Mouse (Mus musculus): Measurements from ENCODE around the gene Nmur1.

The Nmur1 gene

DNA sequence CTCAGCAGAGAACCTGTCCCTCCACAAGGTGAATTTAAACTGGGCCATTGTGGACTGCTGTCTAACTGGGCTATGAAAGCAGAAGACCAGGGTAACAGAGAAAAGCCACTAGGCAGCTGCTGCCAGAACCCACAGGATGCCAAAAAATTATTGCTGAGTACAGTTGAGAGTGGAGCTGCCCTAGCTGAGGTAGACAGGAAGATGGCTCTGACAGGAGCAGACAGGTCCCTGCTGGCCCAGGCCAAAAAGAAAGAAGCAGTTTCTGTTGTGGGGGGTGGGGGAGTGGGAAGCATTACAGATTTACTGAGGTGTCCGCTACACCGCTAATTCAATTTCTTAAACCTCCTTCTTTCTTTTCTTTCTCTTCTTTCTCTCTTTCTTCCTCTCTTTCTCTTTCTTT, 16.6 kb downstream of the Nmur1 start:
- DNase-seq (ENCODE audit: low read depth, low spot score) = no peak

DNA sequence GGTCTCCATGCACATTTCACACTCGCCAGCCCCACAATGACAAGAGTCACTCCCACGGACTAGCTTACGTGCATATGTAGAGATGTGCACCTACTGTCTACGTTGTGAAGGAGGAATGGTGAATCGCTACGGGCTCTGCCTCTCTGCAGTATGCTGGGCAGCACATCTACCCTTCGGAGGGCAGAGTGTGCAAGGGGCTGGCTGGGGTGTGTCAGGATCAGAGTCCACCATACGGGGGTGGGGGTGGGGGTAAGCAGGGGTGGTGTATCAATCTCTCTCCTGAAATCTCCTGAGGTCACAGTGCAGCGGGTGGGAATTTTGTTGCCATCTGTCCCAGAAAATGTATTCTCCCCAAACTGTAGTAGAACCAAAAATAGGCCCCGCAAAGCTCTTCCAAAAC, 17.5 kb downstream of the Nmur1 start:
- DNase-seq (ENCODE audit: low read depth, low spot score) = no peak

DNA sequence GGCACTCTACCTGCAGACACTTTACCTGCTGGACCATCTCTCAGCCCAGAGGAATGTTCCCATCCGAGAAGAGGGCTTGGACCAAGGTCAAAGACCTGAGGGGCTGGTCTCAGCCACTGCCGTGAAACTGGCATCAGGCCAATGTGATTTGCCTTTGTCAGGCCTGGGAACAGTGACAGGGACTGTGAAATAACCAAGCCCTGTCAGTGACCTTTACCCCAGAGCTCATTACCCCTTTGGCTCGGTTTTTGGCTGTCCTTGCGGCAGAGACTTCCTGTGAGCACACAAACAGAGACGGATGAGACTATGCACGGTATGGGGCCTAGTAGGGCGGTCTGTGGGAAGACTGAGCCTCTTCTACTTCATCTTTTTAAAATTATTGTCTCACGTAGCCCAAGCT, 19.1 kb downstream of the Nmur1 start:
- DNase-seq (ENCODE audit: low read depth, low spot score) = no peak

GRCm38 (mm10) chr1:86406313-86406712, 19.7 kb downstream of the Nmur1 start:
- no peak for DNase-seq (ENCODE audit: low read depth, low spot score)

DNA sequence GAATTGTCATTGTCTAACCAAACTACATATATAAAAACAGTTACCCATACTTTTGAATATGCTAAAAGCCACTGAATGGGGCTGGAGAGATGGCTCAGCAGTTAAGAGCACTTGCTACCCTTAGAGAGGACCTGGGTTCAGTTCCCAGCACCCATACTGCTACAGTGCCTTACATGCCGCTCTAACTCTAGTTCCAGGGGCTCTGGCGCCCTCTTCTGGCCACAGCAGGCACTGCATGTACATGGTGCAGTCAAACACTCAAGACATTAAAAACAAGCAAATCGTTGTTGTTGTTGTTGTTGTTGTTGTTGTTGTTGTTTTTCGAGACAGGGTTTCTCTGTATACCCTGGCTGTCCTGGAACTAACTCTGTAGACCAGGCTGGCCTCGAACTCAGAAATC, 21.2 kb downstream of the Nmur1 start:
- DNase-seq (ENCODE audit: low read depth, low spot score) = no peak

- DNase-seq (ENCODE audit: low read depth, low spot score) = no peak
Measured at GRCm38 (mm10) chr1:86400096-86400754, 25.8 kb downstream of the Nmur1 start.

DNA sequence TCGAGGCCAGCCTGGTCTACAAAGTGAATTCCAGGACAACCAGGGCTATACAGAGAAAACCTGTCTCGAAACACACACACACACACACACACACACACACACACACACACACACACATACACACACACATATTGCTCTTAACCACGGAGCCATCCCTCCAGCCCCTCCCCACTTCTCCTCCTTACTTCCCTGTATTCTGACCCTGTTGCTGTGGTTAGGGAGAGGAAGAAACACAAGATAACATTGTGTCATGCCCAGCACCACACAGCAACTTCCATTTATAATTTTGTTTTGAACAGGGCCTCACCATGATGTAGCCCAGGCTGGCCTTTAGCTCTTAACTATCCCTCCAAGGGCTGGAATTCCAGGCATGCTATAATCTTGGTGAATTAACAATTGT, 26.7 kb downstream of the Nmur1 start:
- no peak for DNase-seq (ENCODE audit: low read depth, low spot score)

DNA sequence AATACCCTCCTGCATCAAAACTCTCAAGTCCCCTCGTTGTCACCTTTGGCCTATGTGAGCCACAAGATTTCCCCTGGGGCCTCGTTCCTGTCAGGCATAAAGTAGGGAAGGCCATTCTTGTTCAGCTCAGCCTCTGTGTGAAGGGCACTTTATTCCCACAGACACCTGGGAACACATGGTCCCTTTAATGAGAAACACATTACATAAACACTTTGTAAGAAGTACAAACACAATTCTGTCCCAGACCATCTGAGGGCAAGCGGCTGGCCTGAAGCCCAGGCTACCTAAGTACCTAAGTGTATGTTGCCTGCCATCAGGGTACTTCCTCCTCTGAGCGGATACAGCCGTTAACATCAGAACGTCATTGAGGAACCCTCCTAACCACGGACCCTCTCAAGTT, 27.8 kb downstream of the Nmur1 start:
- no peak for DNase-seq (ENCODE audit: low read depth, low spot score)

DNA sequence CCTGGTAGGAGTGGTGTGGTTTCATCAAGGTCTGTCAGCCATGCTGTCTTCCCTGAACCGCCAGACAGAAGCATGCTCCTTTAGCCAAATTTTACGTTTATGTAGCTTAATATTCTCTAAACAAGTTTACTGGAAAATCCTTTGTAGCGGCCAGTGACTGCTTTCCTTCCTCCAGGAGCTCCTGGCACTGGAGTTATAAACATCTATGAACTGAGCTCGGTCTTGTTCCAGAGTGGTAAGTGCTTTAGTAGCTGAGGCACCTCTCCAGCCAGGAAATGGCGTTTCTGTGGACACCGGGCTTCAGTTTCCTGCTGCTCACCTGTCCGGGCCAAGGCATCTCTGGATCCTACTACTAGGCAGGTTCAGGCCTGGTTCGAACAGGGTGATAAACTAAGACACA, 28.4 kb downstream of the Nmur1 start:
- no peak for DNase-seq (ENCODE audit: low read depth, low spot score)

DNA sequence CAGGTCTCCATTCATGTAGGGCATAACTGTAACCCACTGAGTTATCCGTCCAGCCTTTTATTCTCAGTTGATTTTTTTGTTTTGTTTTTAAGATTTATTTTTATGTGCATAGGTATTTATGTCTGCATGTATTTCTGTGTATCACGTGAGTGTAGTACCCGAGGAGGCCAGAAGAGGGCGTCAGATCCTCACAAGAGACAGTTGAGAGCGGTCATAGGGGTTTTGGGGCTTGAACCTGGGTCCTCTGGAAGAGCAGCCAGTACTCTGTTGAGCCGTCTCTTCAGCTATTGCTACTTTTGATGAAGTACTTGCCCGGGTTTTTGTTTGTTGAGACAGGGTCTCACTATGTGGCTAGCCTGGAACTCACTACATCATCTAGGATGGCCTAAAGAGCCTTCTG, 30.1 kb downstream of the Nmur1 start:
- no peak for DNase-seq (ENCODE audit: low read depth, low spot score)

DNA sequence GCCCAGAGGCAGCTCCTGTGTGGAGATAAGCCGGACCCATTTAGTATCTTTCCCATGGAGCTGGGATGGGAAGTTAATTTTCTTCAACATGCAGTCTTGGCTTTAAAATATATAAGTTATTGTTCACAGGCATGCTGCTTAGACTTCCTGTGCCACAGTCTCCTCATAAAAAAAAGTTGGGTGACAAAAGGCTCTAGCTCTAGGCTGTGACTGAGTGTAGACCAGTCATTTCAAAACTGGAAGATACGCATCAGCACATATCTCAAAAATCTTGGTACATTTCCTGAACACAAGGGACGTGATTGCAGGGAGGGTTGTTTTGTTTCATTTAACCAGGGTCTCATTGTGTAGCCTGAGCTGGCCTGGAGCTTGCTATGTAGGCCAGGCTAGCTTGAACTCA, 31.8 kb downstream of the Nmur1 start:
- DNase-seq (ENCODE audit: low read depth, low spot score) = no peak

GRCm38 (mm10) chr1:86393219-86393618, 32.8 kb downstream of the Nmur1 start:
- DNase-seq (ENCODE audit: low read depth, low spot score) = no peak

DNA sequence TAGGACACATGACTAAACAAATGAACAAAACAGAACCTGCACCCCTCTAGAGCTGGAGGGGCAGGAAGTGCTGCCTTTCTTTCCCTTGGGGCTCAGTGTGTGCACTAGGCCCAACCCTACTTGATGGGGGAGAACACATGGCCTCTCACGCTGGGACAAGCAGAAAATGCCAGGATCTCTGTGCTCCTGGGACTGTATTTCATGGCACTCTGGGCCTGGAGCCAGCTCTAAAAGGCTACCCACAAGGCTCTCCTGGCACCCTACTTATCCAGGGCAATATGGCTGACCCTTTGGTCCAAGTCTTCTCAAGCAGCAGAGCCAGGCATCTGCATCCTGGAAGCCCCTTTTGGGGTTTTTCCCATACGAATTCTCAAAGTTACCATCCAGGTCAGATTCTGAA, 34.6 kb downstream of the Nmur1 start:
- DNase-seq (ENCODE audit: low read depth, low spot score) = no peak

GRCm38 (mm10) chr1:86389230-86389629, 36.8 kb downstream of the Nmur1 start:
- peak; percentile 59 for DNase-seq (ENCODE audit: low read depth, low spot score)

- no peak for DNase-seq (ENCODE audit: low read depth, low spot score)
Measured at GRCm38 (mm10) chr1:86381027-86381426, 45.0 kb downstream of the Nmur1 start.

GRCm38 (mm10) chr1:86379161-86379569, 46.9 kb downstream of the Nmur1 start:
- no peak for DNase-seq (ENCODE audit: low read depth, low spot score)

DNA sequence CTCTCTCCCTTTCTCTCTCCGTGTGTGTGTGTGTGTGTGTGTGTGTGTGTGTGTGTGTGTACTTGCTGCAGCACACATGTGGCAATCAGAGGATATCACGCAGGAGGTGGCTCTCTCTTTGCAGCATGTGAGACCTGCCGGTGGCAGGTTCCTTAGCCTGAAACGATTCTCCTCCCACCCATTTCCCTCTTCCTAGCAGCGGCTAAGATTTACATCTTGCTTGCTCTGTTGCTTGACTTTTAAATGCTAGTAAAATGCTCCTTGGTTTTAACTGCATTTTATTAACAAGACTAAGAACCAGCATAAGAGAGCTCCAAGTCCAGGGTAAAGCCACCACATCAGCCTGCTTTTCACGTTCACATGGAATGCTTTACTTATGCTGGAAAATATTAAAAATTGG, 47.4 kb downstream of the Nmur1 start:
- no peak for DNase-seq (ENCODE audit: low read depth, low spot score)

DNA sequence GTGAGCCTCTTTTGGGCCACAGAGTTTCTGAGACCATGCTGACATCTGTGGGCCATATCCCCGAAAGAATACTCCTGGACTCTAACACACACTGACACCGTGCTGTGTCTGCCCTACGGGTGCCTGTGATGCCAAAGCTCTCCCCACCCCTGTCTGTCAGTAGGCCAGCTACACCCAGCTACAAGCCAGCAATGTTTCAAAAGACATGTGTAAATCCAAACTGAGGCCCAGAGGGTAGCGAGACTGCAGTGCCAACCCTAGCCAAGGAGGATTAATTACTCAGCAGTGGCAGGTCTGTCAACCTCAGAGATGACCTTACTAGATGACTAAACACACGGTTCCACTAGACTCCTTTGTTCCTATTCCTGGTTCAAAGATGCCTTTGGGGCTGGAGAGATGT, 49.7 kb downstream of the Nmur1 start:
- no peak for DNase-seq (ENCODE audit: low read depth, low spot score)

DNA sequence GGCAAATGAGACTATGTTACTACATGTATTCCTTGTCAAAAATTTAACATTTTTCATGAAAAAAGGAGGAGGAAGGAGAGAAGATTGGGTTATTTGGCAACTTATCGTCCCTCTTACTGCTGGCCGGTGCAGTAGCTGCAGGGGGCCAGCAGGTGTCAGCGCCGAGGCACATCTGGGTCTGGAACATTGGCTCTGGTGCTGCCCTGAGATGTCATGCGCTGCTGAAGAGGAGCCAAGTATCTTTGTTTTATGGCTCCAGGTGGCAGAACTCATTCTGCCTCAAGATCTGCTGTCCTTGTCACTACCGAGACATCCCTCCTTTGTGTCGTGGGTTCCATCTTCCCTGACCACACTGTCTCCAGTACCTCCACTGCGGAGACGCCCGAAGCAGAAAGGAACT, 54.0 kb downstream of the Nmur1 start:
- peak; percentile 24 for DNase-seq (ENCODE audit: low read depth, low spot score)

DNA sequence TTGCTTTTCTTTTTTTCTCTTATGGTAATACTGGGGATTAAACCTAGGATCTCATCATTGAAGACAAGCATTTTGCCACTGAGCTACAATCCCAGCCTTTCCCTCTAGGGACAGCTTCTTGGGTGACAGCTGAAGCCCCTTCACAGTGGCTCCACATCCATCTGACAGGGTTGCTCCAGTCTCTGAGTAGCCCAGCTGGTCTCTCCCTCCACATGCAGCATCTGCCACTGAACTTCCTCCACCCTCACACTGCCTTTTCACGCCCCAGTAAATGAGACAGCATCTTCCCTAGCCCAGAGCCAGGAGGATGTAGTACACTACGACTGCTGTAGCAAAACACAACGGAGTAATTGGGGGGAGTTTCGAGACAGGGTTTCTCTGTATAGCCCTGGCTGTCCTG, 57.9 kb downstream of the Nmur1 start:
- DNase-seq (ENCODE audit: low read depth, low spot score) = no peak

GRCm38 (mm10) chr1:86363671-86364070, 62.4 kb downstream of the Nmur1 start:
- no peak for DNase-seq (ENCODE audit: low read depth, low spot score)

- no peak for DNase-seq (ENCODE audit: low read depth, low spot score)
Measured at GRCm38 (mm10) chr1:86361852-86362615, 64.0 kb downstream of the Nmur1 start.

DNA sequence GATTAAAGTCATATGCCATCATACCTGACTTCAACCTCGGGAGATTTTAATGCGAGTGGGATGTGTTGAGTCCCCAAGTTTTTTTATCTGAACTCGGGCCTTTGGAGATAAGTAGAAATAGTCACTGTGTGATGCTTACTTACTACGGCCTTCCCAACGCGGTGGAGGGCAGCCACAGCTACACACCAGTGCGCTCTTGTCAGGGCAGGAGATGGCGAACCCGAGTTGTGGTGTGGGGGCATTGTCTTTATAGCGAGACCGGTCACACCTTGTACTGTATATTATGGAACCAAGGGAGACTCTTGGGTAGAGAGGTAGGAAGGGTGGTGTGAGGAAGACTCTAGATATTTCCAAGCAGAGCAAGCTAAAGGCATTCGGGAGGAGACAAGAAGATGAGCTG, 65.6 kb downstream of the Nmur1 start:
- DNase-seq (ENCODE audit: low read depth, low spot score) = no peak

DNA sequence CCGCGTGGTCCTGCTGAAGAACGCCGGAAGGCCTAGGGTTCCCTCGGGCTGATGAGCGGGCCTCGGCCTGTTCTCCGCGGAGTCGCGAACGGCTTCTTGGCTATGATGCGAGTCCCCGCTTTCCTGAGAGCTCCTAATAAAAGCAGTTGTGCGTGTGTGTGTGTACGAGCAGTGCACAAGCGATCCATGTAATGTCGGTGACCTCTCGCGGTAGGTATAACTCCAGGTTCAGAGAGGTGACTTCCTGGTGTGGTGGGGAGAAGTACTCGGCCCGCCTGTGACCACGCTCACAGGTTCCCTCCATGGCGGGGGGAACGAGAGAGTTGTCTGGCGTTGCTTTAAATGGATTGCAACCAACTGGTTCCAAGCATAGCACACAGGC, 66.2 kb downstream of the Nmur1 start:
- no peak for DNase-seq (ENCODE audit: low read depth, low spot score)

All from embryo, embryonic 11.5 days (tissue).